ENCODE assay signal across 26 mouse cellular contexts in genomic region chr7:109448060-109448459, GRCm38 (mm10). TPM values are rescaled to one million over a fixed set of nuclear protein-coding genes. Genes with fewer than 3 reads are reported as not detected.
DNase-seq lines count a peak whose midpoint lies in the region; ATAC-seq lines count a peak whose summit lies in the region.
"Had no signal": no experiment of that assay in that cellular context is flagged by ENCODE, and none has a peak within 500 bp of the region (broad histone marks: within the 10 kb centered on the region; RNA-seq: fewer than 3 reads in every experiment).

No protein-coding gene starts in this region.

- H3K4me3 ChIP-seq in heart, embryonic 10.5 days = no peak overlapping the region
- H3K4me3 ChIP-seq in forebrain, embryonic 13.5 days = no peak overlapping the region

- H3K4me2 ChIP-seq in forebrain, embryonic 13.5 days = no peak overlapping the region

- no peak for ATAC-seq in forebrain, embryonic 13.5 days
- ATAC-seq: activated CD4-positive, CD25-positive, alpha-beta regulatory T cell, adult 4 months; CD4-positive, CD25-positive, alpha-beta regulatory T cell, adult 4 months; Patski had no signal

- H3K4me1 ChIP-seq in heart, embryonic 10.5 days = no peaks in the 10 kb centered on the region
- no peaks in the 10 kb centered on the region for H3K4me1 ChIP-seq in forebrain, embryonic 13.5 days

- H3K36me3 ChIP-seq in heart, embryonic 10.5 days = no peaks in the 10 kb centered on the region
- no peaks in the 10 kb centered on the region for H3K36me3 ChIP-seq in forebrain, embryonic 13.5 days (ENCODE audit: poor library complexity, severe bottlenecking)
- H3K36me3 ChIP-seq: G1E had no signal

- DNase-seq in heart, adult 11 months = peak; percentile 12
- DNase-seq in heart, embryonic 10.5 days (ENCODE audit: low spot score) = no peak
- DNase-seq in ES-CJ7 (ENCODE audit: low read depth, low spot score) (peak; percentile 60), R1 (ENCODE audit: low read depth, low spot score) (peak; percentile 92), ZHBTc4 (ENCODE audit: low read depth, low spot score) (peak; percentile 37)
- no peak for DNase-seq in left cerebral cortex, postnatal 4 days
- DNase-seq in gastrocnemius, postnatal 36 days = no peak
- DNase-seq: adrenal gland, adult 2 months; adrenal gland, adult 8-10 months; adrenal gland, postnatal 10 days; adrenal gland, postnatal 14 days; adrenal gland, postnatal 25 days; adrenal gland, postnatal 36 days; B cell, adult 2 months; cerebellum, adult 11 months; cerebellum, adult 11-12 months; cerebellum, adult 18-20 months; cerebellum, adult 2 months; cerebellum, adult 8-10 months had no signal

- intact Hi-C loops in left cerebral cortex, postnatal 4 days (cut with DNase I) = no loop called here
- intact Hi-C loops in gastrocnemius, postnatal 36 days (cut with DNase I) = no loop called here

- peaks cover 4% of the 10 kb centered on the region; the same call in 1 of the 2 replicates for H3K27me3 ChIP-seq in heart, embryonic 10.5 days (ENCODE audit: insufficient read depth, poor library complexity, severe bottlenecking)
- 0 out of 2 replicates have a peak, but pooled peaks cover 4% of the 10 kb centered on the region for H3K27me3 ChIP-seq in forebrain, embryonic 13.5 days
- H3K27me3 ChIP-seq: CH12.LX, Patski had no signal

- no peak overlapping the region for H3K9ac ChIP-seq in forebrain, embryonic 13.5 days

- no peak overlapping the region for H3K27ac ChIP-seq in heart, embryonic 10.5 days
- H3K27ac ChIP-seq in forebrain, embryonic 13.5 days = no peak overlapping the region

- no peaks in the 10 kb centered on the region for H3K9me3 ChIP-seq in heart, embryonic 10.5 days
- no peaks in the 10 kb centered on the region for H3K9me3 ChIP-seq in forebrain, embryonic 13.5 days (replicated peaks)
- H3K9me3 ChIP-seq: G1E had no signal

- WGBS in heart, embryonic 10.5 days = 80% methylated on average over 2 of the region's 2 CpGs
- 45% methylated on average over 2 of the region's 2 CpGs for WGBS in forebrain, embryonic 13.5 days

RNA-seq across cellular contexts. Expression of gene Stk33, which starts 9.2 kb away (rescaled TPM):
- polyA plus RNA-seq in heart, embryonic 10.5 days (2016; fragmentation: Nextera tagmentation; extraction: Ambion mirVana) = 0.24 TPM in 1 of 2 replicates, not detected in the other
- 1 to 10 TPM; 1.9 to 2.7 TPM for total RNA-seq in left cerebral cortex, postnatal 4 days (2021)
- polyA plus RNA-seq in forebrain, embryonic 13.5 days (2015; fragmentation: Nextera tagmentation; extraction: Ambion mirVana) = 8.8 and 9.0 TPM in 2 replicates
- total RNA-seq in gastrocnemius, postnatal 36 days (2021) = not detected
- total RNA-seq: CH12.LX, G1E, MEL had no signal
- polyA plus RNA-seq: activated CD4-positive, CD25-positive, alpha-beta regulatory T cell, adult 4 months; CD4-positive, CD25-positive, alpha-beta regulatory T cell, adult 4 months; G1E; Patski had no signal

RNA-seq across cellular contexts. Expression of gene Trim66, which starts 59.9 kb away (rescaled TPM):
- polyA plus RNA-seq in heart, embryonic 10.5 days (2016; fragmentation: Nextera tagmentation; extraction: Ambion mirVana) = 0.08 TPM in 1 of 2 replicates, not detected in the other
- total RNA-seq in left cerebral cortex, postnatal 4 days (2021) = 1 to 10 TPM; 3.1 TPM
- 0.34 and 0.46 TPM in 2 replicates for polyA plus RNA-seq in forebrain, embryonic 13.5 days (2015; fragmentation: Nextera tagmentation; extraction: Ambion mirVana)
- total RNA-seq in gastrocnemius, postnatal 36 days (2021) = under 1 TPM; 0.07 to 0.18 TPM
- total RNA-seq: MEL had no signal
- polyA plus RNA-seq: activated CD4-positive, CD25-positive, alpha-beta regulatory T cell, adult 4 months; CD4-positive, CD25-positive, alpha-beta regulatory T cell, adult 4 months had no signal

Comparison
In these comparisons a context has a peak if more than half of its experiments do, and no peak if none do; other contexts are left out.
1. DNase-seq: peak in heart, adult 11 months (single experiment), ES-CJ7 (single experiment), R1 (single experiment) and ZHBTc4 (single experiment); none in heart, embryonic 10.5 days (single experiment), left cerebral cortex, postnatal 4 days (single experiment) and gastrocnemius, postnatal 36 days (0 of 2).